Mouse (Mus musculus): ENCODE data around the gene Nfe2.

The Nfe2 gene

GRCm38 (mm10) chr15:103216052-103216451, 42.2 kb downstream of the Nfe2 start:
- DNase-seq (ENCODE audit: low read depth, low spot score), result no peak

- peak; percentile 96 for DNase-seq (ENCODE audit: low read depth, low spot score)
These were observed 43.0 kb downstream of the Nfe2 start for GRCm38 (mm10) chr15:103214971-103215907.

GRCm38 (mm10) chr15:103214149-103214548, 44.1 kb downstream of the Nfe2 start:
- peak; percentile 71 for DNase-seq (ENCODE audit: low read depth, low spot score)

- DNase-seq (ENCODE audit: low read depth, low spot score), result peak; percentile 65
These were observed 53.0 kb downstream of the Nfe2 start for GRCm38 (mm10) chr15:103205156-103205555.

- peak; percentile 78 for DNase-seq (ENCODE audit: low read depth, low spot score)
These were observed 56.0 kb downstream of the Nfe2 start for GRCm38 (mm10) chr15:103202088-103202793.

Data from 3T3-L1 (cell line).